Mouse (Mus musculus): ENCODE results near the gene Abcc4. TPM values are rescaled to one million over a fixed set of nuclear protein-coding genes. Genes with fewer than 3 reads are reported as not detected.

The Abcc4 gene
- polyA plus RNA-seq, 1 experiment from 2014 or later: 3.6 TPM

- no peaks in the 10 kb centered on the region for H3K9me3 ChIP-seq (replicated peaks; ENCODE audit: control insufficient read depth, low read length)
- H3K36me3 ChIP-seq (replicated peaks; ENCODE audit: control insufficient read depth, insufficient read depth, low read depth, low read length): no peaks in the 10 kb centered on the region
- H3K4me2 ChIP-seq (ENCODE audit: low read depth, low read length): no peak overlapping the region
- WGBS: 82% methylated on average over 9 of the region's 9 CpGs
- no peaks in the 10 kb centered on the region for H3K27me3 ChIP-seq (ENCODE audit: control insufficient read depth, insufficient read depth, low read length)
- ATAC-seq (replicated peaks; ENCODE audit: insufficient number of reproducible peaks, low FRiP score, low TSS enrichment, low read depth) (no peak), DNase-seq (ENCODE audit: low spot score) (no peak)
- H3K27ac ChIP-seq (replicated peaks; ENCODE audit: low read depth, low read length): no peak overlapping the region
- H3K9ac ChIP-seq (replicated peaks; ENCODE audit: low read length): no peak overlapping the region
- H3K4me1 ChIP-seq (ENCODE audit: control insufficient read depth, insufficient read depth, low read length): no peaks in the 10 kb centered on the region
- no peak overlapping the region for H3K4me3 ChIP-seq (ENCODE audit: low read depth, low read length)
These were observed 92.3 kb downstream of the Abcc4 start for GRCm38 (mm10) chr14:118613734-118614133.

GRCm38 (mm10) chr14:118611714-118612113 is 94.3 kb downstream of the Abcc4 start:
- no peaks in the 10 kb centered on the region for H3K27me3 ChIP-seq (ENCODE audit: control insufficient read depth, insufficient read depth, low read length)
- no peak for DNase-seq (ENCODE audit: low spot score)
- ATAC-seq (replicated peaks; ENCODE audit: insufficient number of reproducible peaks, low FRiP score, low TSS enrichment, low read depth): no peak
- H3K9ac ChIP-seq (replicated peaks; ENCODE audit: low read length): no peak overlapping the region
- H3K4me1 ChIP-seq (ENCODE audit: control insufficient read depth, insufficient read depth, low read length): no peaks in the 10 kb centered on the region
- no peak overlapping the region for H3K27ac ChIP-seq (replicated peaks; ENCODE audit: low read depth, low read length)
- H3K4me2 ChIP-seq (ENCODE audit: low read depth, low read length): no peak overlapping the region
- H3K36me3 ChIP-seq (replicated peaks; ENCODE audit: control insufficient read depth, insufficient read depth, low read depth, low read length): no peaks in the 10 kb centered on the region
- H3K4me3 ChIP-seq (ENCODE audit: low read depth, low read length): no peak overlapping the region
- no peaks in the 10 kb centered on the region for H3K9me3 ChIP-seq (replicated peaks; ENCODE audit: control insufficient read depth, low read length)
- WGBS: 90% methylated on average over 17 of the region's 17 CpGs

DNA sequence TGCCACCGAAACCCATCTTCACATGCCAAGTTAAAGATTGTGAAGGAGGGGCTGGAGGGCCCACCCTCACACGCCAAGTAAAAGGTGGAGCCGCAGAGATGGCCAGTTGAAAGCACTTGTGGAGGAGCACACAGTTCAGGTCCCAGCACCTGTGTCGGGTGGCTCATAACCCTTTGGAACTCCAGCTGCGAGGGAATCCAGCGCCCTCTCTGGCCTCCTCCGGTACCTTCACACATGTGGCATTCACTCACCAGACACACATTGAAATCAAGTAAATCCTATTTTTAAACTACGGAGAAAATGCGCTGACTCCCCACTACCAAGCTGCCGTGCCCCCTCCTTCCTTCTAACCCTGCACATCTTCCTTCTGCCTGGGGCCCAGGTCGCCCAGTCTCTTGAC is 95.2 kb downstream of the Abcc4 start:
- 95% methylated on average over 11 of the region's 11 CpGs for WGBS

GRCm38 (mm10) chr14:118608816-118609465 is 97.1 kb downstream of the Abcc4 start:
- DNase-seq (ENCODE audit: low spot score) (peak; percentile 21), ATAC-seq (replicated peaks; ENCODE audit: insufficient number of reproducible peaks, low FRiP score, low TSS enrichment, low read depth) (no peak)
- no peaks in the 10 kb centered on the region for H3K9me3 ChIP-seq (replicated peaks; ENCODE audit: control insufficient read depth, low read length)
- H3K4me3 ChIP-seq (ENCODE audit: low read depth, low read length): no peak overlapping the region
- no peaks in the 10 kb centered on the region for H3K4me1 ChIP-seq (ENCODE audit: control insufficient read depth, insufficient read depth, low read length)
- no peak overlapping the region for H3K27ac ChIP-seq (replicated peaks; ENCODE audit: low read depth, low read length)
- 76% methylated on average over 16 of the region's 16 CpGs for WGBS
- H3K36me3 ChIP-seq (replicated peaks; ENCODE audit: control insufficient read depth, insufficient read depth, low read depth, low read length): no peaks in the 10 kb centered on the region
- H3K4me2 ChIP-seq (ENCODE audit: low read depth, low read length): no peak overlapping the region
- no peak overlapping the region for H3K9ac ChIP-seq (replicated peaks; ENCODE audit: low read length)
- no peaks in the 10 kb centered on the region for H3K27me3 ChIP-seq (ENCODE audit: control insufficient read depth, insufficient read depth, low read length)

More for the DNA sequence above, 95.2 kb downstream of the Abcc4 start:
- H3K4me3 ChIP-seq (ENCODE audit: low read depth, low read length): no peak overlapping the region
- DNase-seq (ENCODE audit: low spot score): no peak
- H3K4me2 ChIP-seq (ENCODE audit: low read depth, low read length): no peak overlapping the region
- no peaks in the 10 kb centered on the region for H3K9me3 ChIP-seq (replicated peaks; ENCODE audit: control insufficient read depth, low read length)
- H3K9ac ChIP-seq (replicated peaks; ENCODE audit: low read length): no peak overlapping the region
- H3K27me3 ChIP-seq (ENCODE audit: control insufficient read depth, insufficient read depth, low read length): no peaks in the 10 kb centered on the region
- H3K4me1 ChIP-seq (ENCODE audit: control insufficient read depth, insufficient read depth, low read length): no peaks in the 10 kb centered on the region
- ATAC-seq (replicated peaks; ENCODE audit: insufficient number of reproducible peaks, low FRiP score, low TSS enrichment, low read depth): no peak
- no peaks in the 10 kb centered on the region for H3K36me3 ChIP-seq (replicated peaks; ENCODE audit: control insufficient read depth, insufficient read depth, low read depth, low read length)
- no peak overlapping the region for H3K27ac ChIP-seq (replicated peaks; ENCODE audit: low read depth, low read length)

DNA sequence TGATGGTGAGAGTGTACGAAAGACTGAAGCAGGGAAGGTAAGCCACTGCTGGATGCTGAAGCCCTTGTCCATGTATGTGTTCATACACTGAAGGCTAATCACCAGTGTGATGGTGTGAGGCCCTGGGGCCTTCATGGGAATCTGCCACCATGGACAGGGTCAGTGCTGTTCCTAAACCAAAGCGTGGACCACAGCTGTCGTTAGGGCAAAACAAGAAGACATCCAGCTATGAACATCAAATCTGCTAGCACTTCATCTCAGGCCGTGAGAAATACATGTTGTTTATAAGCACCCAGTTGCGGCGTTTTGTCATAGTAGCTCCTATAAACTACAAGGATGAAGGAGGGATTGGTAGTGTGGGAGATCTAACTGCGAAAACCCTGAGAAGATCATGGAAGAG is 97.7 kb downstream of the Abcc4 start:
- no peak overlapping the region for H3K4me3 ChIP-seq (ENCODE audit: low read depth, low read length)
- DNase-seq (ENCODE audit: low spot score) (no peak), ATAC-seq (replicated peaks; ENCODE audit: insufficient number of reproducible peaks, low FRiP score, low TSS enrichment, low read depth) (no peak)
- no peak overlapping the region for H3K27ac ChIP-seq (replicated peaks; ENCODE audit: low read depth, low read length)
- no peaks in the 10 kb centered on the region for H3K36me3 ChIP-seq (replicated peaks; ENCODE audit: control insufficient read depth, insufficient read depth, low read depth, low read length)
- no peaks in the 10 kb centered on the region for H3K9me3 ChIP-seq (replicated peaks; ENCODE audit: control insufficient read depth, low read length)
- H3K4me2 ChIP-seq (ENCODE audit: low read depth, low read length): no peak overlapping the region
- 89% methylated on average over 7 of the region's 7 CpGs for WGBS
- H3K9ac ChIP-seq (replicated peaks; ENCODE audit: low read length): no peak overlapping the region
- no peaks in the 10 kb centered on the region for H3K27me3 ChIP-seq (ENCODE audit: control insufficient read depth, insufficient read depth, low read length)
- no peaks in the 10 kb centered on the region for H3K4me1 ChIP-seq (ENCODE audit: control insufficient read depth, insufficient read depth, low read length)

GRCm38 (mm10) chr14:118606476-118606875 is 99.5 kb downstream of the Abcc4 start:
- Histone ChIP-seq H3K4me3 (ENCODE audit: low read depth, low read length) (no peak overlapping the region), H3K9ac (replicated peaks; ENCODE audit: low read length) (no peak overlapping the region), H3K36me3 (replicated peaks; ENCODE audit: control insufficient read depth, insufficient read depth, low read depth, low read length) (no peaks in the 10 kb centered on the region), H3K4me1 (ENCODE audit: control insufficient read depth, insufficient read depth, low read length) (no peaks in the 10 kb centered on the region), H3K27ac (replicated peaks; ENCODE audit: low read depth, low read length) (no peak overlapping the region), H3K4me2 (ENCODE audit: low read depth, low read length) (no peak overlapping the region), H3K27me3 (ENCODE audit: control insufficient read depth, insufficient read depth, low read length) (no peaks in the 10 kb centered on the region), H3K9me3 (replicated peaks; ENCODE audit: control insufficient read depth, low read length) (no peaks in the 10 kb centered on the region)
- 89% methylated on average over 9 of the region's 9 CpGs for WGBS
- DNase-seq (ENCODE audit: low spot score) (no peak), ATAC-seq (replicated peaks; ENCODE audit: insufficient number of reproducible peaks, low FRiP score, low TSS enrichment, low read depth) (no peak)

- no peaks in the 10 kb centered on the region for H3K9me3 ChIP-seq (replicated peaks; ENCODE audit: control insufficient read depth, low read length)
These were observed 101.1 kb downstream of the Abcc4 start for GRCm38 (mm10) chr14:118604903-118605302.

DNA sequence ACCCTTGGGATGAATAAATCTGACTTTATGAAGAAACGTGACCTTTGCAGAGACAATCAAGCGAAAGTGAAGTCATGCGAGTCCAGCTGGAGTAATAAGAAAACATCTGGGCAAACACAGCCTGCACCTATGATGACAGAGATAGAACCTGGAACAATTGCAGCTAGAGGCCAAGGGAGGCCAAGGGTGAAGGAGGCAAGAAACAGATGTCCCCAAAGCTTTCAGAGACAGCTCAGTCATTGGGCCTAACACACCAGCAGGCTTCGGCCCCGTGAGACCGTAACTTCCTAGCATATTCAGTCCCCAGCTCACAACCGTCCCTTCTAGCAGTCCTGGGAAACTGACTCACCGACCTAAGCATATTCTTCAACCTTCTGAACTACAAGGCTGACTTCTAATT is 104.0 kb downstream of the Abcc4 start:
- H3K4me3 ChIP-seq (ENCODE audit: low read depth, low read length): no peak overlapping the region
- H3K4me1 ChIP-seq (ENCODE audit: control insufficient read depth, insufficient read depth, low read length): no peaks in the 10 kb centered on the region
- no peak overlapping the region for H3K4me2 ChIP-seq (ENCODE audit: low read depth, low read length)
- H3K27ac ChIP-seq (replicated peaks; ENCODE audit: low read depth, low read length): no peak overlapping the region
- no peaks in the 10 kb centered on the region for H3K36me3 ChIP-seq (replicated peaks; ENCODE audit: control insufficient read depth, insufficient read depth, low read depth, low read length)
- no peak overlapping the region for H3K9ac ChIP-seq (replicated peaks; ENCODE audit: low read length)
- DNase-seq (ENCODE audit: low spot score) (no peak), ATAC-seq (replicated peaks; ENCODE audit: insufficient number of reproducible peaks, low FRiP score, low TSS enrichment, low read depth) (no peak)
- H3K9me3 ChIP-seq (replicated peaks; ENCODE audit: control insufficient read depth, low read length): no peaks in the 10 kb centered on the region
- H3K27me3 ChIP-seq (ENCODE audit: control insufficient read depth, insufficient read depth, low read length): no peaks in the 10 kb centered on the region
- WGBS: 64% methylated on average over 8 of the region's 8 CpGs

More at GRCm38 (mm10) chr14:118604903-118605302, 101.1 kb downstream of the Abcc4 start:
- WGBS: 91% methylated on average over 2 of the region's 2 CpGs
- Histone ChIP-seq H3K36me3 (replicated peaks; ENCODE audit: control insufficient read depth, insufficient read depth, low read depth, low read length) (no peaks in the 10 kb centered on the region), H3K9ac (replicated peaks; ENCODE audit: low read length) (no peak overlapping the region), H3K27ac (replicated peaks; ENCODE audit: low read depth, low read length) (no peak overlapping the region), H3K27me3 (ENCODE audit: control insufficient read depth, insufficient read depth, low read length) (no peaks in the 10 kb centered on the region), H3K4me1 (ENCODE audit: control insufficient read depth, insufficient read depth, low read length) (no peaks in the 10 kb centered on the region), H3K4me2 (ENCODE audit: low read depth, low read length) (no peak overlapping the region), H3K4me3 (ENCODE audit: low read depth, low read length) (no peak overlapping the region)
- ATAC-seq (replicated peaks; ENCODE audit: insufficient number of reproducible peaks, low FRiP score, low TSS enrichment, low read depth): no peak
- no peak for DNase-seq (ENCODE audit: low spot score)
